Mouse (Mus musculus): ENCODE results near the gene H2-M3.
"Not testable (repeated sequence)": the region's sequence is repeated elsewhere in the genome, so short reads cannot be mapped to it uniquely, and the experiment has no call there.

H2-M3 gene

GRCm38 (mm10) chr17:37270058-37270701 lies at the start of gene H2-M3:
H2-M3 (plus strand) TSS chr17:37270220.
- peak; percentile 92 for DNase-seq (ENCODE audit: low spot score)

- DNase-seq (ENCODE audit: low spot score): peak; percentile 17
Measured at GRCm38 (mm10) chr17:37221879-37222278, 48.1 kb upstream of the H2-M3 start.

GRCm38 (mm10) chr17:37237230-37237629 lies 32.8 kb upstream of the H2-M3 start, which contains the start of gene Olfr97:
Olfr97 (minus strand) TSS chr17:37237330.
- not testable (repeated sequence) for DNase-seq (ENCODE audit: low spot score)

GRCm38 (mm10) chr17:37242198-37242597 lies 27.8 kb upstream of the H2-M3 start:
- no peak for DNase-seq (ENCODE audit: low spot score)

- no peak for DNase-seq (ENCODE audit: low spot score)
Measured at GRCm38 (mm10) chr17:37246715-37247114, 23.3 kb upstream of the H2-M3 start.

- no peak for DNase-seq (ENCODE audit: low spot score)
Measured at GRCm38 (mm10) chr17:37249460-37249859, 20.6 kb upstream of the H2-M3 start.

- peak; percentile 25 for DNase-seq (ENCODE audit: low spot score)
Measured at GRCm38 (mm10) chr17:37250544-37250943, 19.5 kb upstream of the H2-M3 start.

GRCm38 (mm10) chr17:37263626-37264025 lies 6.4 kb upstream of the H2-M3 start, which contains the start of gene Olfr98:
Olfr98 (minus strand) TSS chr17:37263749.
- no peak for DNase-seq (ENCODE audit: low spot score)

GRCm38 (mm10) chr17:37270702-37271092 lies 677 bp downstream of the H2-M3 start:
- no peak for DNase-seq (ENCODE audit: low spot score)

- DNase-seq (ENCODE audit: low spot score): no peak
Measured at GRCm38 (mm10) chr17:37275626-37276248, 5.7 kb downstream of the H2-M3 start.

- no peak for DNase-seq (ENCODE audit: low spot score)
Measured at GRCm38 (mm10) chr17:37276573-37276972, 6.6 kb downstream of the H2-M3 start.

- DNase-seq (ENCODE audit: low spot score): no peak
Measured at GRCm38 (mm10) chr17:37280331-37280730, 10.3 kb downstream of the H2-M3 start.

- DNase-seq (ENCODE audit: low spot score): no peak
Measured at GRCm38 (mm10) chr17:37283360-37283759, 13.3 kb downstream of the H2-M3 start, which contains the start of gene Olfr99. Olfr99 (minus strand) TSS chr17:37283460.

- DNase-seq (ENCODE audit: low spot score): no peak
Measured at GRCm38 (mm10) chr17:37304213-37304612, 34.2 kb downstream of the H2-M3 start, which contains the start of gene Olfr101. Olfr101 (minus strand) TSS chr17:37304313.

- DNase-seq (ENCODE audit: low spot score): peak; percentile 2
Measured at GRCm38 (mm10) chr17:37308483-37308882, 38.5 kb downstream of the H2-M3 start.

GRCm38 (mm10) chr17:37310146-37310699 lies 40.2 kb downstream of the H2-M3 start:
- DNase-seq (ENCODE audit: low spot score): no peak

GRCm38 (mm10) chr17:37316954-37317353 lies 46.9 kb downstream of the H2-M3 start, which contains the start of gene Olfr102:
Olfr102 (minus strand) TSS chr17:37317054.
- no peak for DNase-seq (ENCODE audit: low spot score)
